Mouse (Mus musculus) inflammation-experienced regulatory T-cells, adult 6 months (primary cell): ENCODE results near the gene Ldhd. TPM values are rescaled to one million over a fixed set of nuclear protein-coding genes. Genes with fewer than 3 reads are reported as not detected.
A peak's percentile ranks its signal among the peaks of the same experiment; 100 is the strongest.

Experiments
- ATAC-seq: one replicate; pipeline ENCODE4 v1.8.0; 2017
- polyA plus RNA-seq, 3 experiments: library from polyadenylated mRNA; unstranded; fragments of 100-300 nt; shearing (Covaris generic); gene quantifications; one replicate each; pipeline ENCODE4 v1.2.1; 2017

The Ldhd gene
- polyA plus RNA-seq, 3 experiments from 2014 or later, result 0.36 to 1.2 (median 0.95) TPM

- no peak for ATAC-seq
Measured at GRCm38 (mm10) chr8:111594044-111594840, 35.9 kb downstream of the Ldhd start.

- no peak for ATAC-seq
Measured at GRCm38 (mm10) chr8:111592390-111592910, 37.7 kb downstream of the Ldhd start.

GRCm38 (mm10) chr8:111591176-111591575 lies 39.0 kb downstream of the Ldhd start:
- no peak for ATAC-seq

GRCm38 (mm10) chr8:111590214-111590613 lies 40.0 kb downstream of the Ldhd start:
- ATAC-seq, result no peak

- ATAC-seq, result no peak
Measured at GRCm38 (mm10) chr8:111588336-111588735, 41.8 kb downstream of the Ldhd start.

GRCm38 (mm10) chr8:111587545-111588094 lies 42.6 kb downstream of the Ldhd start:
- ATAC-seq, result no peak

- no peak for ATAC-seq
Measured at GRCm38 (mm10) chr8:111584946-111585345, 45.2 kb downstream of the Ldhd start.

- ATAC-seq, result peak; percentile 70
Measured at GRCm38 (mm10) chr8:111582386-111582785, 47.8 kb downstream of the Ldhd start.

- ATAC-seq, result no peak
Measured at GRCm38 (mm10) chr8:111580306-111580705, 49.9 kb downstream of the Ldhd start.

GRCm38 (mm10) chr8:111579318-111579717 lies 50.9 kb downstream of the Ldhd start:
- ATAC-seq, result no peak

GRCm38 (mm10) chr8:111577880-111578533 lies 52.2 kb downstream of the Ldhd start:
- ATAC-seq, result peak; percentile 11

GRCm38 (mm10) chr8:111576501-111576900 lies 53.7 kb downstream of the Ldhd start:
- ATAC-seq, result peak; percentile 2

- ATAC-seq, result no peak
Measured at GRCm38 (mm10) chr8:111575492-111575891, 54.7 kb downstream of the Ldhd start.

- ATAC-seq, result peak; percentile 49
Measured at GRCm38 (mm10) chr8:111574016-111574415, 56.2 kb downstream of the Ldhd start.

Other genes starting within 250 kb of the Ldhd start
- gene Fa2h, start 236.6 kb downstream of the Ldhd start, polyA plus RNA-seq, result under 1 TPM in 1 of 3 experiments, not detected in 2; 0.32 TPM
- 1 to 10 TPM; 2.9 to 4.9 (median 4.6) TPM for gene Wdr59, start 108.3 kb downstream of the Ldhd start, polyA plus RNA-seq
- gene Znrf1, start 94.3 kb downstream of the Ldhd start, polyA plus RNA-seq, result 10 to 100 TPM; 12.4 to 58.2 (median 50.7) TPM
- gene Zfp1, start 13.0 kb upstream of the Ldhd start, polyA plus RNA-seq, result 10 to 100 TPM; 15.6 to 46.2 (median 33.0) TPM
- not detected for gene Ctrb1, start 60.6 kb upstream of the Ldhd start, polyA plus RNA-seq
- gene Bcar1, start 113.4 kb upstream of the Ldhd start, polyA plus RNA-seq, result under 1 TPM in 2 of 3 experiments, not detected in 1; 0.17 to 0.25 TPM
- gene Cfdp1, start 223.9 kb upstream of the Ldhd start, polyA plus RNA-seq, result 100 to 1,000 TPM; 110 to 121 (median 120) TPM
- 1 to 10 TPM; 5.2 to 7.5 (median 7.2) TPM for gene Tmem170, start 246.4 kb upstream of the Ldhd start, polyA plus RNA-seq